Mouse (Mus musculus): ENCODE results near the gene Cdk5. TPM values are rescaled to one million over a fixed set of nuclear protein-coding genes. Genes with fewer than 3 reads are reported as not detected.

The Cdk5 gene
- polyA plus RNA-seq, 1 experiment from 2014 or later, result 13.1 TPM

- DNase-seq (no peak), ATAC-seq (no peak)
- Histone ChIP-seq H3K9ac (replicated peaks) (no peak overlapping the region), H3K27ac (ENCODE audit: low read depth) (no peak overlapping the region), H3K4me1 (ENCODE audit: insufficient read depth) (peaks cover 16% of the 10 kb centered on the region), H3K27me3 (ENCODE audit: insufficient read depth, low read length) (no peaks in the 10 kb centered on the region), H3K36me3 (replicated peaks; ENCODE audit: insufficient read depth, low read length) (peaks cover 42% of the 10 kb centered on the region), H3K9me3 (ENCODE audit: low read length) (no peaks in the 10 kb centered on the region), H3K4me2 (ENCODE audit: low read depth, low read length) (no peak overlapping the region), H3K4me3 (ENCODE audit: low read depth, low read length) (no peak overlapping the region)
- TF ChIP-seq EP300 (IDR thresholded peaks at IDR 0.05; ENCODE audit: low read depth) (no peak), CTCF (IDR thresholded peaks at IDR 0.05; ENCODE audit: low read depth) (no peak)
- 92% methylated on average over 8 of the region's 8 CpGs for WGBS (ENCODE audit: insufficient replicate concordance)
Observed at GRCm38 (mm10) chr5:24441187-24441586, 17.9 kb upstream of the Cdk5 start.

GRCm38 (mm10) chr5:24433993-24434392, 10.7 kb upstream of the Cdk5 start:
- no peak overlapping the region for H3K9ac ChIP-seq (replicated peaks)
- TF ChIP-seq EP300 (IDR thresholded peaks at IDR 0.05; ENCODE audit: low read depth) (no peak), CTCF (IDR thresholded peaks at IDR 0.05; ENCODE audit: low read depth) (no peak)

GRCm38 (mm10) chr5:24428596-24428995, 5.3 kb upstream of the Cdk5 start:
- ATAC-seq, result no peak
- TF ChIP-seq EP300 (IDR thresholded peaks at IDR 0.05; ENCODE audit: low read depth), result no peak
- Histone ChIP-seq H3K4me1 (ENCODE audit: insufficient read depth) (peaks cover 21% of the 10 kb centered on the region), H3K27ac (ENCODE audit: low read depth) (no peak overlapping the region), H3K4me3 (ENCODE audit: low read depth, low read length) (peak overlapping the region; percentile 41), H3K4me2 (ENCODE audit: low read depth, low read length) (peak overlapping the region; percentile 66), H3K9me3 (ENCODE audit: low read length) (no peaks in the 10 kb centered on the region), H3K9ac (replicated peaks) (no peak overlapping the region; the same call in 1 of the 2 replicates), H3K36me3 (replicated peaks; ENCODE audit: insufficient read depth, low read length) (peaks cover 37% of the 10 kb centered on the region), H3K27me3 (ENCODE audit: insufficient read depth, low read length) (no peaks in the 10 kb centered on the region)
- WGBS (ENCODE audit: insufficient replicate concordance), result 45% methylated on average over 9 of the region's 9 CpGs
- peak; percentile 36 for DNase-seq

More at GRCm38 (mm10) chr5:24433993-24434392, 10.7 kb upstream of the Cdk5 start:
- H3K36me3 ChIP-seq (replicated peaks; ENCODE audit: insufficient read depth, low read length), result peaks cover 70% of the 10 kb centered on the region
- no peak for ATAC-seq
- H3K4me3 ChIP-seq (ENCODE audit: low read depth, low read length), result no peak overlapping the region
- H3K27ac ChIP-seq (ENCODE audit: low read depth), result no peak overlapping the region
- no peak for DNase-seq
- H3K4me2 ChIP-seq (ENCODE audit: low read depth, low read length), result no peak overlapping the region
- H3K4me1 ChIP-seq (ENCODE audit: insufficient read depth), result no peaks in the 10 kb centered on the region
- H3K9me3 ChIP-seq (ENCODE audit: low read length), result no peaks in the 10 kb centered on the region
- WGBS (ENCODE audit: insufficient replicate concordance), result 82% methylated on average over 8 of the region's 8 CpGs
- no peaks in the 10 kb centered on the region for H3K27me3 ChIP-seq (ENCODE audit: insufficient read depth, low read length)

DNA sequence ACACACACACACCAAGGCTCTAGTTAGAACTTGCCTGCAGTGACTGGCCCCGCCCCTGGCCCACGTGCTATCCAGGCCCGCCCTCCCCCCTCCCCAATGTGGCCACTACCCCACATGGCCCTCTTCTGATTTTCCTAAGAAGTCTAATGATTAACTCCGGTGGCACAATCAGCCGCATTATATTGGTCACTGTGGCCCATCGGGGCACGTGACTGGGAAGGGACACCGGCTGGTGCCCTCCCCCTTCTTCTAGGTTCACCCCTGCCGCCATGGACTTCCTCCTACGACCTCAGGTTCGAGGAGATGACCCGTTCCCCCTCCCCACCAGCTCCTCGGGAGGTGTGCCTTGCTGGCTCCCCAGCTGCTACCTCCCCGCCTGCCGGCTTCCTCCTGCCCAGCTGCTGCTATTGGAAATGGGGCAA, 4.7 kb upstream of the Cdk5 start:
- peaks cover 22% of the 10 kb centered on the region for H3K4me1 ChIP-seq (ENCODE audit: insufficient read depth)
- peak overlapping the region; percentile 41 for H3K4me3 ChIP-seq (ENCODE audit: low read depth, low read length)
- H3K27ac ChIP-seq (ENCODE audit: low read depth), result peak overlapping the region; percentile 58; the same call in 1 of the 2 replicates
- peak overlapping the region; percentile 66 for H3K4me2 ChIP-seq (ENCODE audit: low read depth, low read length)
- no peaks in the 10 kb centered on the region for H3K9me3 ChIP-seq (ENCODE audit: low read length)
- DNase-seq (peak; percentile 77), ATAC-seq (peak; percentile 47)
- H3K36me3 ChIP-seq (replicated peaks; ENCODE audit: insufficient read depth, low read length), result peaks cover 32% of the 10 kb centered on the region
- TF ChIP-seq EP300 (IDR thresholded peaks at IDR 0.05; ENCODE audit: low read depth), result no peak
- no peak for TF ChIP-seq CTCF (IDR thresholded peaks at IDR 0.05; ENCODE audit: low read depth)
- WGBS (ENCODE audit: insufficient replicate concordance), result 24% methylated on average over 13 of the region's 15 CpGs
- no peaks in the 10 kb centered on the region for H3K27me3 ChIP-seq (ENCODE audit: insufficient read depth, low read length)
- H3K9ac ChIP-seq (replicated peaks), result no peak overlapping the region; the same call in 1 of the 2 replicates

DNA sequence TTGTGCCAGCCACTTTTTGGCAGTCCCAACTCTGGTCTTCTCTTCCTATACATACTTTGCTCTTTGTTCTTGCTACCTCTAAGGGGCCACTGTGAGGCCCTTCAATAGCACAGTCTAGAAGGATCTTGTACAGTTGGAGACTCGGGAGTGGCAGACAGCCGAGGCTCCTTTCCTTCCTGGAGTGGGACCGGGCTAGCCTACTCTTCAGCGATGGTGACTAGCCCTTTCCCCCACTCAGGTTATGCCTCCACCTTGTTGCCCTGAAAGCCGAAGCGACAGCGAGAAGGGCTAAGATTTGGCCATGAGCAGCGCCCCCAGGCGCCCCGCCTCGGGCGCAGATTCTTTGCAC, 3.9 kb upstream of the Cdk5 start:
- Histone ChIP-seq H3K27me3 (ENCODE audit: insufficient read depth, low read length) (no peaks in the 10 kb centered on the region), H3K9ac (replicated peaks) (no peak overlapping the region), H3K9me3 (ENCODE audit: low read length) (no peaks in the 10 kb centered on the region), H3K4me2 (ENCODE audit: low read depth, low read length) (peak overlapping the region; percentile 4; the same call in 1 of the 2 replicates), H3K36me3 (replicated peaks; ENCODE audit: insufficient read depth, low read length) (peaks cover 25% of the 10 kb centered on the region), H3K4me3 (ENCODE audit: low read depth, low read length) (no peak overlapping the region), H3K27ac (ENCODE audit: low read depth) (no peak overlapping the region), H3K4me1 (ENCODE audit: insufficient read depth) (peaks cover 26% of the 10 kb centered on the region)
- ATAC-seq, result no peak
- 43% methylated on average over 12 of the region's 12 CpGs for WGBS (ENCODE audit: insufficient replicate concordance)
- TF ChIP-seq CTCF (IDR thresholded peaks at IDR 0.05; ENCODE audit: low read depth), result no peak
- no peak for TF ChIP-seq EP300 (IDR thresholded peaks at IDR 0.05; ENCODE audit: low read depth)
- DNase-seq, result no peak

DNA sequence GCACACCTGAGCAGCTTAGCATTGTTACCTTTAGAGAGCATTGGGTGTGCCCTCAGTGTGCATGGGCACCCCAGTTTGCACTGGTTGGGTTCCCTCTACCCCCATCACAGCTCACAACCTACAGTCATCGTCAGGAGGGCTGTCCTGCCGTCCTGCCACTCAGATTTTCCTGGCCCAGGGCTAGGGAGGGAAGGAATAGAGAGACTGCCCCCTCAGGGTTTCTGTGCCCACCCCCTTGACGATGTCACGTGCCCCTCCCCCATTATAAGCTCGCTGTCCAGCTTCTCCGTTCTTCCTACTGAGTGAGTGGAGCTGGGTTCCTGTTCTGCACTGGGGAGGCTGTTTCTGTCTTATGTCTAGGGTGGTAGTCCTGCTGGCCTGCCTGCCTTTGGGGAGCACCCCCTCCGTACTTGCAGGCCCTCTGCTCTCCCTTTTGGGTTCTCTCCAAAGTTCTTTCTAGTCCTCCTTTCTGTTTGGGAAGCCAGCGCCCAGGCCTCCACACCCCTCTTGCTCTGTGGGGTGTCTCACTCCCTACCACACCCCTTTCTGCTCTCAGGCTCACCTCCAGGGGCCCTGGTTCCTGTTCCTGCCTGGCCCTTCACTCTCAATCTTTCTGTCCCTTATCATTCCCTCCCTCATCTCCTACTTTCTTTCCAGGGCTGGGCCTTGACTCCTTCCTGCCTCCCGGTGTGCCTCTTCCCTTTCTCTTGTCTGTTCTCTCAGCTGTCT, 3.4 kb upstream of the Cdk5 start:
- WGBS (ENCODE audit: insufficient replicate concordance), result 19% methylated on average over 9 of the region's 9 CpGs
- Histone ChIP-seq H3K27ac (ENCODE audit: low read depth) (no peak overlapping the region), H3K4me3 (ENCODE audit: low read depth, low read length) (0 out of 2 replicates have a peak overlapping the region, but pooled peaks have one; percentile 65), H3K9ac (replicated peaks) (no peak overlapping the region), H3K4me2 (ENCODE audit: low read depth, low read length) (peak overlapping the region; percentile 96; the same call in 1 of the 2 replicates), H3K27me3 (ENCODE audit: insufficient read depth, low read length) (no peaks in the 10 kb centered on the region), H3K9me3 (ENCODE audit: low read length) (no peaks in the 10 kb centered on the region), H3K4me1 (ENCODE audit: insufficient read depth) (peaks cover 26% of the 10 kb centered on the region), H3K36me3 (replicated peaks; ENCODE audit: insufficient read depth, low read length) (peaks cover 19% of the 10 kb centered on the region)
- no peak for ATAC-seq
- no peak for DNase-seq
- TF ChIP-seq CTCF (IDR thresholded peaks at IDR 0.05; ENCODE audit: low read depth), result no peak
- TF ChIP-seq EP300 (IDR thresholded peaks at IDR 0.05; ENCODE audit: low read depth), result no peak

All from liver, postnatal 0 days (tissue).